Mouse (Mus musculus): ENCODE data around the gene Spata7. TPM values are rescaled to one million over a fixed set of nuclear protein-coding genes. Genes with fewer than 3 reads are reported as not detected.
A peak's percentile ranks its signal among the peaks of the same experiment; 100 is the strongest.

Spata7 gene
- polyA plus RNA-seq, 1 experiment from 2014 or later = 4.4 TPM

GRCm38 (mm10) chr12:98690230-98690629 is 62.3 kb downstream of the Spata7 start:
- H3K27ac ChIP-seq (replicated peaks) = no peak overlapping the region
- no peaks in the 10 kb centered on the region for H3K4me1 ChIP-seq (replicated peaks; ENCODE audit: control insufficient read depth, insufficient read depth)
- no peaks in the 10 kb centered on the region for H3K9me3 ChIP-seq (ENCODE audit: control insufficient read depth, low read length)
- no peak overlapping the region for H3K4me3 ChIP-seq (ENCODE audit: low read depth, low read length)
- DNase-seq (ENCODE audit: low spot score) = no peak
- no peak overlapping the region for H3K4me2 ChIP-seq (replicated peaks; ENCODE audit: low read depth)
- no peak for ATAC-seq (ENCODE audit: low FRiP score, low TSS enrichment)
- TF ChIP-seq CTCF (IDR thresholded peaks at IDR 0.05; ENCODE audit: low read depth) (no peak), EP300 (optimal IDR thresholded peaks at IDR 0.05) (no peak)
- no peaks in the 10 kb centered on the region for H3K27me3 ChIP-seq (ENCODE audit: control insufficient read depth, insufficient read depth, low read length)
- peaks cover 16% of the 10 kb centered on the region for H3K36me3 ChIP-seq (ENCODE audit: control insufficient read depth, insufficient read depth, low read length)
- WGBS = 83% methylated on average over 8 of the region's 8 CpGs
- H3K9ac ChIP-seq (ENCODE audit: low read length) = no peak overlapping the region

DNA sequence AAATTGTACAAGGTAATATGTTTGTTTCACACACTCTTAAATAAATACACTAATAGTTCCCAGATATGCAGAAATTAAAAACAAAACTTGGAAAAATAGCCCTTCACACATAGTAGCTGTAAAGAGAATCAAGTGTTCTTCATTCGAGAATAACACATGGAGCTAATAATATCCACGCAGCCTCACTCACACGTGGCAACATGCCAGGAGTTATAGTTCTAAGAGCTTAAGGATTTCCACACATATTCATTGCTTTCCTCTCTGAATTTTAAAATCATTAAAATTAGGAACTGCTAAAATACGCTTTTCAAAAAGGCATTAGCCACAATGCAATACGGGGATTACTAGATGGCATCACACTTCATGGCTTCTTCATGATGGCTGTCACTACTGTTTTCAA is 69.2 kb downstream of the Spata7 start:
- H3K4me1 ChIP-seq (replicated peaks; ENCODE audit: control insufficient read depth, insufficient read depth) = no peaks in the 10 kb centered on the region
- H3K27me3 ChIP-seq (ENCODE audit: control insufficient read depth, insufficient read depth, low read length) = no peaks in the 10 kb centered on the region
- H3K9ac ChIP-seq (ENCODE audit: low read length) = no peak overlapping the region
- TF ChIP-seq CTCF (IDR thresholded peaks at IDR 0.05; ENCODE audit: low read depth) = no peak
- no peak for TF ChIP-seq EP300 (optimal IDR thresholded peaks at IDR 0.05)
- no peak for ATAC-seq (ENCODE audit: low FRiP score, low TSS enrichment)
- H3K27ac ChIP-seq (replicated peaks) = no peak overlapping the region
- no peak for DNase-seq (ENCODE audit: low spot score)
- WGBS = 68% methylated on average over 5 of the region's 5 CpGs
- no peak overlapping the region for H3K4me3 ChIP-seq (ENCODE audit: low read depth, low read length)
- no peak overlapping the region for H3K4me2 ChIP-seq (replicated peaks; ENCODE audit: low read depth)
- 0 out of 2 replicates have a peak, but pooled peaks cover 8% of the 10 kb centered on the region for H3K36me3 ChIP-seq (ENCODE audit: control insufficient read depth, insufficient read depth, low read length)
- H3K9me3 ChIP-seq (ENCODE audit: control insufficient read depth, low read length) = no peaks in the 10 kb centered on the region

DNA sequence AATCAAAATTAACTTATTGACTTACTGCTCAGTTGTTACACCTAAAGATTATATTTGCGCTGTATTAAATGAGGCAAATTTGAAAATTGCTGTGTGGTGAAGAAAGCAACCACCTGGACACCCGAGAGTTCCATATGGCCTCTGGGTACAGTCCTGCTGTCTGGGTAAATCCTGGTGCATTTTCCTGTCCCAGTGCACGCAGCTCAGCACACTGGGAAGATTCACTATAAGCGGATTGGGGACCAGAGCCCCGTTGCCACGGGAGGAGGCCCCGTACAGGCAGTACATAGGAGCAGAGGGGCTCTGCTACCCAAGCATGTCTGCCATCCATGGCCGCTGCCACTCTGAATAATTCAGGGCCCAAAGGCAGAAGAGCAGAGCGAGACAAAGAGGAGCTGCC is 73.6 kb downstream of the Spata7 start:
- Histone ChIP-seq H3K27me3 (ENCODE audit: control insufficient read depth, insufficient read depth, low read length) (no peaks in the 10 kb centered on the region), H3K36me3 (ENCODE audit: control insufficient read depth, insufficient read depth, low read length) (peaks cover 14% of the 10 kb centered on the region; the same call in 1 of the 2 replicates), H3K9me3 (ENCODE audit: control insufficient read depth, low read length) (no peaks in the 10 kb centered on the region), H3K27ac (replicated peaks) (no peak overlapping the region), H3K4me3 (ENCODE audit: low read depth, low read length) (no peak overlapping the region), H3K9ac (ENCODE audit: low read length) (no peak overlapping the region), H3K4me1 (replicated peaks; ENCODE audit: control insufficient read depth, insufficient read depth) (no peaks in the 10 kb centered on the region), H3K4me2 (replicated peaks; ENCODE audit: low read depth) (no peak overlapping the region)
- no peak for DNase-seq (ENCODE audit: low spot score)
- 90% methylated on average over 9 of the region's 9 CpGs for WGBS
- TF ChIP-seq EP300 (optimal IDR thresholded peaks at IDR 0.05) = no peak
- TF ChIP-seq CTCF (IDR thresholded peaks at IDR 0.05; ENCODE audit: low read depth) = no peak
- no peak for ATAC-seq (ENCODE audit: low FRiP score, low TSS enrichment)

GRCm38 (mm10) chr12:98703554-98703953 is 75.6 kb downstream of the Spata7 start:
- H3K9ac ChIP-seq (ENCODE audit: low read length) = no peak overlapping the region
- no peaks in the 10 kb centered on the region for H3K27me3 ChIP-seq (ENCODE audit: control insufficient read depth, insufficient read depth, low read length)
- H3K4me2 ChIP-seq (replicated peaks; ENCODE audit: low read depth) = no peak overlapping the region
- no peak for TF ChIP-seq EP300 (optimal IDR thresholded peaks at IDR 0.05)
- no peak for TF ChIP-seq CTCF (IDR thresholded peaks at IDR 0.05; ENCODE audit: low read depth)
- H3K4me3 ChIP-seq (ENCODE audit: low read depth, low read length) = no peak overlapping the region
- WGBS = 79% methylated on average over 2 of the region's 2 CpGs
- no peaks in the 10 kb centered on the region for H3K4me1 ChIP-seq (replicated peaks; ENCODE audit: control insufficient read depth, insufficient read depth)
- no peak overlapping the region for H3K27ac ChIP-seq (replicated peaks)
- peaks cover 11% of the 10 kb centered on the region; the same call in 1 of the 2 replicates for H3K36me3 ChIP-seq (ENCODE audit: control insufficient read depth, insufficient read depth, low read length)
- ATAC-seq (ENCODE audit: low FRiP score, low TSS enrichment) (no peak), DNase-seq (ENCODE audit: low spot score) (no peak)
- H3K9me3 ChIP-seq (ENCODE audit: control insufficient read depth, low read length) = no peaks in the 10 kb centered on the region

GRCm38 (mm10) chr12:98703961-98704360 is 76.0 kb downstream of the Spata7 start:
- no peaks in the 10 kb centered on the region for H3K4me1 ChIP-seq (replicated peaks; ENCODE audit: control insufficient read depth, insufficient read depth)
- no peak overlapping the region for H3K4me2 ChIP-seq (replicated peaks; ENCODE audit: low read depth)
- H3K36me3 ChIP-seq (ENCODE audit: control insufficient read depth, insufficient read depth, low read length) = peaks cover 11% of the 10 kb centered on the region; the same call in 1 of the 2 replicates
- ATAC-seq (ENCODE audit: low FRiP score, low TSS enrichment) (no peak), DNase-seq (ENCODE audit: low spot score) (no peak)
- no peak overlapping the region for H3K4me3 ChIP-seq (ENCODE audit: low read depth, low read length)
- no peaks in the 10 kb centered on the region for H3K9me3 ChIP-seq (ENCODE audit: control insufficient read depth, low read length)
- H3K9ac ChIP-seq (ENCODE audit: low read length) = no peak overlapping the region
- no peak for TF ChIP-seq CTCF (IDR thresholded peaks at IDR 0.05; ENCODE audit: low read depth)
- 86% methylated on average over 10 of the region's 10 CpGs for WGBS
- H3K27me3 ChIP-seq (ENCODE audit: control insufficient read depth, insufficient read depth, low read length) = no peaks in the 10 kb centered on the region
- H3K27ac ChIP-seq (replicated peaks) = no peak overlapping the region

- Histone ChIP-seq H3K9me3 (ENCODE audit: control insufficient read depth, low read length) (no peaks in the 10 kb centered on the region), H3K4me1 (replicated peaks; ENCODE audit: control insufficient read depth, insufficient read depth) (no peaks in the 10 kb centered on the region), H3K4me2 (replicated peaks; ENCODE audit: low read depth) (no peak overlapping the region), H3K9ac (ENCODE audit: low read length) (no peak overlapping the region), H3K27me3 (ENCODE audit: control insufficient read depth, insufficient read depth, low read length) (no peaks in the 10 kb centered on the region), H3K27ac (replicated peaks) (no peak overlapping the region), H3K36me3 (ENCODE audit: control insufficient read depth, insufficient read depth, low read length) (no peaks in the 10 kb centered on the region; the same call in 1 of the 2 replicates), H3K4me3 (ENCODE audit: low read depth, low read length) (no peak overlapping the region)
- DNase-seq (ENCODE audit: low spot score) = peak; percentile 47
- WGBS = 68% methylated on average over 6 of the region's 6 CpGs
- no peak for TF ChIP-seq CTCF (IDR thresholded peaks at IDR 0.05; ENCODE audit: low read depth)
- no peak for TF ChIP-seq EP300 (optimal IDR thresholded peaks at IDR 0.05)
- peak; percentile 72 for ATAC-seq (ENCODE audit: low FRiP score, low TSS enrichment)
These were observed 84.9 kb downstream of the Spata7 start for GRCm38 (mm10) chr12:98712819-98713218.
